Comparison of ENCODE assay signal across 13 mouse cellular contexts in genomic region chr17:12745761-12746160, GRCm38 (mm10). TPM values are rescaled to one million over a fixed set of nuclear protein-coding genes. Genes with fewer than 3 reads are reported as not detected.
DNase-seq lines count a peak whose midpoint lies in the region; ATAC-seq and TF ChIP-seq lines count a peak whose summit lies in the region.
"Had no signal": no experiment of that assay in that cellular context is flagged by ENCODE, and none has a peak within 500 bp of the region (broad histone marks: within the 10 kb centered on the region; RNA-seq: fewer than 3 reads in every experiment).

No protein-coding gene starts in this region.

- peak overlapping the region; percentile 60 for H3K4me2 ChIP-seq in heart, embryonic 15.5 days
- H3K4me2 ChIP-seq in liver, embryonic 13.5 days, result 0 out of 2 replicates have a peak overlapping the region, but pooled peaks have one; percentile 12
- H3K4me2 ChIP-seq in midbrain, postnatal 0 days (ENCODE audit: low read depth, low read length, poor library complexity, severe bottlenecking), result no peak overlapping the region
- H3K4me2 ChIP-seq: midbrain, embryonic 12.5 days had no signal

- H3K27me3 ChIP-seq in heart, embryonic 15.5 days, result no peaks in the 10 kb centered on the region
- H3K27me3 ChIP-seq in G1E (ENCODE audit: insufficient read depth, low read length), result peaks cover 2% of the 10 kb centered on the region; the same call in 1 of the 2 replicates
- no peaks in the 10 kb centered on the region for H3K27me3 ChIP-seq in liver, embryonic 13.5 days
- H3K27me3 ChIP-seq in thymus, adult 2 months (ENCODE audit: control insufficient read depth, insufficient read depth, low read length), result no peaks in the 10 kb centered on the region
- no peaks in the 10 kb centered on the region for H3K27me3 ChIP-seq in midbrain, postnatal 0 days (ENCODE audit: insufficient read depth, low read length)

- no peak for TF ChIP-seq CTCF in G1E (IDR thresholded peaks at IDR 0.05; ENCODE audit: low read depth, low read length)
- no peak for TF ChIP-seq CTCF in thymus, adult 2 months (IDR thresholded peaks at IDR 0.05; ENCODE audit: borderline replicate concordance, control insufficient read depth, extremely low read depth, insufficient read depth, low read length, poor library complexity)
- no peak for TF ChIP-seq CTCF in midbrain, postnatal 0 days (IDR thresholded peaks at IDR 0.05)

- H3K4me3 ChIP-seq in heart, embryonic 15.5 days, result 0 out of 2 replicates have a peak overlapping the region, but pooled peaks have one; percentile 0
- no peak overlapping the region; the same call in 1 of the 2 replicates for H3K4me3 ChIP-seq in G1E (ENCODE audit: low read depth, low read length)
- no peak overlapping the region for H3K4me3 ChIP-seq in liver, embryonic 13.5 days (replicated peaks)
- no peak overlapping the region for H3K4me3 ChIP-seq in thymus, adult 2 months (ENCODE audit: control insufficient read depth, insufficient read depth, low read length)
- H3K4me3 ChIP-seq in midbrain, postnatal 0 days (ENCODE audit: low read depth, low read length), result no peak overlapping the region
- H3K4me3 ChIP-seq: midbrain, embryonic 12.5 days had no signal

- DNase-seq in heart, postnatal 25 days (ENCODE audit: low spot score), result no peak
- DNase-seq in G1E (ENCODE audit: low spot score), result peak; percentile 73
- DNase-seq in liver, embryonic 13.5 days, result peak; percentile 32
- peak; percentile 65 for DNase-seq in thymus, adult 2 months
- DNase-seq in adrenal gland, postnatal 14 days, result no peak
- DNase-seq in gastrocnemius, postnatal 10 days, result no peak
- DNase-seq in midbrain, postnatal 0 days (ENCODE audit: low spot score), result no peak
- DNase-seq: adrenal gland, adult 8-10 months; cerebellum, adult 11 months; gastrocnemius, postnatal 36 days; kidney, adult 8-10 months had no signal

- peak overlapping the region; percentile 44 for H3K9ac ChIP-seq in heart, embryonic 15.5 days
- no peak overlapping the region for H3K9ac ChIP-seq in liver, embryonic 13.5 days
- H3K9ac ChIP-seq in midbrain, postnatal 0 days (replicated peaks; ENCODE audit: low read length, poor library complexity, severe bottlenecking), result no peak overlapping the region
- H3K9ac ChIP-seq: midbrain, embryonic 12.5 days had no signal

- H3K9me3 ChIP-seq in heart, embryonic 15.5 days (replicated peaks), result peaks cover 3% of the 10 kb centered on the region; the same call in 1 of the 2 replicates
- peaks cover 17% of the 10 kb centered on the region for H3K9me3 ChIP-seq in G1E (replicated peaks)
- peaks cover 9% of the 10 kb centered on the region; the same call in 1 of the 2 replicates for H3K9me3 ChIP-seq in liver, embryonic 13.5 days (replicated peaks)
- H3K9me3 ChIP-seq in midbrain, postnatal 0 days (ENCODE audit: low read length), result 0 out of 2 replicates have a peak, but pooled peaks cover 11% of the 10 kb centered on the region

- H3K4me1 ChIP-seq in heart, embryonic 15.5 days (replicated peaks), result peaks cover 78% of the 10 kb centered on the region
- peaks cover 87% of the 10 kb centered on the region for H3K4me1 ChIP-seq in G1E (ENCODE audit: insufficient read depth, low read depth, low read length)
- H3K4me1 ChIP-seq in liver, embryonic 13.5 days (replicated peaks), result peaks cover 75% of the 10 kb centered on the region
- peaks cover 50% of the 10 kb centered on the region for H3K4me1 ChIP-seq in thymus, adult 2 months (replicated peaks; ENCODE audit: control insufficient read depth, insufficient read depth, low read length)
- no peaks in the 10 kb centered on the region for H3K4me1 ChIP-seq in midbrain, postnatal 0 days (ENCODE audit: insufficient read depth, low read length)

- H3K27ac ChIP-seq in heart, embryonic 15.5 days, result peak overlapping the region; percentile 96
- H3K27ac ChIP-seq in liver, embryonic 13.5 days, result peak overlapping the region; percentile 58; the same call in 1 of the 2 replicates
- peak overlapping the region; percentile 99 for H3K27ac ChIP-seq in thymus, adult 2 months (ENCODE audit: control insufficient read depth, insufficient read depth, low read length)
- no peak overlapping the region for H3K27ac ChIP-seq in midbrain, postnatal 0 days (ENCODE audit: low read depth, low read length)
- H3K27ac ChIP-seq: midbrain, embryonic 12.5 days had no signal

- H3K36me3 ChIP-seq in heart, embryonic 15.5 days, result peaks cover 67% of the 10 kb centered on the region
- H3K36me3 ChIP-seq in G1E (replicated peaks), result peaks cover 89% of the 10 kb centered on the region
- peaks cover 51% of the 10 kb centered on the region for H3K36me3 ChIP-seq in liver, embryonic 13.5 days
- no peaks in the 10 kb centered on the region for H3K36me3 ChIP-seq in thymus, adult 2 months (ENCODE audit: control insufficient read depth, insufficient read depth, low read length)
- H3K36me3 ChIP-seq in midbrain, postnatal 0 days (ENCODE audit: insufficient read depth, low read length), result 0 out of 2 replicates have a peak, but pooled peaks cover 6% of the 10 kb centered on the region

- ATAC-seq in heart, embryonic 15.5 days (replicated peaks; ENCODE audit: insufficient number of reproducible peaks, insufficient read depth, low FRiP score, low read depth), result no peak
- peak; percentile 86 for ATAC-seq in G1E (ENCODE audit: extremely low read depth, insufficient number of reproducible peaks, low FRiP score, poor library complexity, severe bottlenecking)
- ATAC-seq in liver, embryonic 13.5 days (ENCODE audit: low read depth), result peak; percentile 77
- no peak for ATAC-seq in midbrain, postnatal 0 days (ENCODE audit: low FRiP score)

- intact Hi-C loops in heart, postnatal 25 days (cut with DNase I), result no loop called here

- WGBS in heart, embryonic 15.5 days, result 49% methylated on average over 4 of the region's 4 CpGs
- WGBS in liver, embryonic 13.5 days (ENCODE audit: insufficient replicate concordance), result 13% methylated on average over 4 of the region's 4 CpGs
- 4% methylated on average over 4 of the region's 4 CpGs for WGBS in thymus, adult 2 months
- WGBS in midbrain, postnatal 0 days, result 88% methylated on average over 4 of the region's 4 CpGs

- TF ChIP-seq POLR2A in thymus, adult 2 months (IDR thresholded peaks at IDR 0.05; ENCODE audit: control insufficient read depth, extremely low read depth, insufficient read depth, low read length, poor library complexity), result no peak

RNA-seq across cellular contexts. Expression of gene Igf2r, which starts 23.7 kb away (rescaled TPM):
- polyA plus RNA-seq in heart, embryonic 15.5 days (2015; fragmentation: Nextera tagmentation; extraction: Ambion mirVana), result 121 and 127 TPM in 2 replicates
- 100 to 1,000 TPM in 1 of 2 experiments, 10 to 100 TPM in 1; 99.0 to 108 TPM for total RNA-seq in heart, postnatal 25 days (2021)
- total RNA-seq in G1E (2014; fragmentation: Nextera tagmentation), result 69.9 and 74.3 TPM in 2 replicates
- 73.1 and 75.5 TPM in 2 replicates for total RNA-seq in G1E (2017)
- polyA plus RNA-seq in G1E (2012), result 15.8 and 20.3 TPM in 2 replicates
- polyA plus RNA-seq in liver, embryonic 13.5 days (2015; fragmentation: Nextera tagmentation; extraction: Ambion mirVana), result 13.8 and 17.4 TPM in 2 replicates
- 27.7 and 31.8 TPM in 2 replicates for polyA plus RNA-seq in thymus, adult 2 months (2012; rRNA removed)
- 65.2 and 75.4 TPM in 2 replicates for total RNA-seq in adrenal gland, postnatal 14 days (2021)
- total RNA-seq in gastrocnemius, postnatal 10 days (2021), result 100 to 1,000 TPM in 1 of 2 experiments, 10 to 100 TPM in 1; 92.0 to 114 TPM
- total RNA-seq in midbrain, postnatal 0 days (2014; rRNA removed), result 31.7 and 44.2 TPM in 2 replicates
- polyA plus RNA-seq in midbrain, postnatal 0 days (2015; fragmentation: Nextera tagmentation; extraction: Ambion mirVana), result 5.0 and 5.4 TPM in 2 replicates

Comparison
In these comparisons a context has a peak if more than half of its experiments do, and no peak if none do; other contexts are left out.
1. ATAC-seq: peak in G1E (single experiment) and liver, embryonic 13.5 days (single experiment); none in heart, embryonic 15.5 days (single experiment) and midbrain, postnatal 0 days (single experiment).
2. DNase-seq: peak in G1E (single experiment), liver, embryonic 13.5 days (single experiment) and thymus, adult 2 months (single experiment); none in heart, postnatal 25 days (single experiment), adrenal gland, postnatal 14 days (single experiment), gastrocnemius, postnatal 10 days (single experiment) and midbrain, postnatal 0 days (single experiment).